In the genomic region with DNA sequence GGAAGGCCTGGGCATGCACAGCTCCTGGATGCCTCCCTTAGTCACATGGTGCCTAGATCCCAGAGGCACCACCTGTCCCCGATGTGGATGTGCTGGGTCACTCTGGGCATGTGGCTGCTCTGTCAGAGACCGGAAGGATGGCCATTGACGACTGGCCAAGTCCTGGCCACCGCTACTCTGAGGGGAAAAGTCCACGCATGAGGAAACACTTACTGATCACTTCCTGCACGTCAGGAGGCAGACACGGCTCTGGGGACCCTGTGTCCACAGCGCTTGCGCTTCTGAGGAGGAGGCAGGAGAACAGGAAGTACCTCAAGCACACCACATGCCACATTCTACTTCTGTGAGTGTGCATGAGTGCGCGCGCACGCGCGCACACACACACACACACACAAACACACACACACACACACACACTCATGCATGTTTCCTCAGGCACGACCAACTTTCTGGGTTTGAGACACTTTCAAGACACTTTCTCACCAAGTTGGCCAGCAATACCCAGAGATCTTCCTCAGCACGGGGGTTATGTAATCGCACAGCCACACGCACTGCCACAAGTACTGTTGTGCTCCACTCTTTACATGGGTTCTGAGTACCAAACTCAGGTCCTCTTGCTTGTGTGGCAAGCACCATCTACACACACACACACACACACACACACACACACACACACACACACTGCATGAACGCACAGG, we compare ENCODE assay signal across 8 mouse cellular contexts.
A peak's percentile ranks its signal among the peaks of the same experiment; 100 is the strongest.
DNase-seq lines count a peak whose midpoint lies in the region; ATAC-seq and TF ChIP-seq lines count a peak whose summit lies in the region.

No protein-coding gene starts in this region.

- no peak overlapping the region for H3K4me2 ChIP-seq in hindbrain, embryonic 11.5 days (replicated peaks; ENCODE audit: low read depth, low read length)
- no peak overlapping the region for H3K4me2 ChIP-seq in embryonic facial prominence, embryonic 11.5 days (ENCODE audit: low read depth, low read length)
- no peak overlapping the region for H3K4me2 ChIP-seq in intestine, postnatal 0 days (replicated peaks; ENCODE audit: low read depth)

- no peak for ATAC-seq in hindbrain, embryonic 11.5 days (ENCODE audit: low FRiP score)
- 0 out of 2 replicates have a peak, but pooled peaks have one; percentile 6 for ATAC-seq in embryonic facial prominence, embryonic 11.5 days (replicated peaks; ENCODE audit: insufficient number of reproducible peaks, low FRiP score, low TSS enrichment, low read depth)
- ATAC-seq in intestine, postnatal 0 days, result peak; percentile 46

- 73% methylated on average over 20 of the region's 20 CpGs for WGBS in hindbrain, embryonic 10.5 days
- WGBS in hindbrain, embryonic 11.5 days, result 79% methylated on average over 20 of the region's 20 CpGs
- WGBS in embryonic facial prominence, embryonic 11.5 days, result 61% methylated on average over 20 of the region's 20 CpGs
- WGBS in intestine, postnatal 0 days, result 56% methylated on average over 20 of the region's 20 CpGs
- WGBS in cerebellum, adult 2 months, result 57% methylated on average over 20 of the region's 20 CpGs

- peak overlapping the region; percentile 53; the same call in 1 of the 2 replicates for H3K27ac ChIP-seq in hindbrain, embryonic 10.5 days
- H3K27ac ChIP-seq in hindbrain, embryonic 11.5 days (ENCODE audit: low read depth, low read length), result no peak overlapping the region
- H3K27ac ChIP-seq in embryonic facial prominence, embryonic 11.5 days (replicated peaks; ENCODE audit: low read depth, low read length), result no peak overlapping the region
- peak overlapping the region; percentile 66 for H3K27ac ChIP-seq in intestine, postnatal 0 days (ENCODE audit: low read depth, low read length)
- H3K27ac ChIP-seq in cerebellum, adult 2 months (ENCODE audit: insufficient read depth, low read length), result no peak overlapping the region

- H3K9ac ChIP-seq in hindbrain, embryonic 11.5 days (ENCODE audit: low read depth, low read length), result no peak overlapping the region
- no peak overlapping the region for H3K9ac ChIP-seq in embryonic facial prominence, embryonic 11.5 days (replicated peaks; ENCODE audit: low read length)
- H3K9ac ChIP-seq in intestine, postnatal 0 days (ENCODE audit: low read depth, low read length), result no peak overlapping the region

- no peaks in the 10 kb centered on the region for H3K9me3 ChIP-seq in hindbrain, embryonic 10.5 days
- H3K9me3 ChIP-seq in hindbrain, embryonic 11.5 days (ENCODE audit: control insufficient read depth, low read length), result no peaks in the 10 kb centered on the region
- H3K9me3 ChIP-seq in embryonic facial prominence, embryonic 11.5 days (replicated peaks; ENCODE audit: control insufficient read depth, low read length), result no peaks in the 10 kb centered on the region
- no peaks in the 10 kb centered on the region for H3K9me3 ChIP-seq in intestine, postnatal 0 days (ENCODE audit: control insufficient read depth)

- no peak for DNase-seq in hindbrain, embryonic 10.5 days (ENCODE audit: low spot score)
- no peak for DNase-seq in hindbrain, embryonic 11.5 days (ENCODE audit: low spot score)
- DNase-seq in embryonic facial prominence, embryonic 11.5 days (ENCODE audit: low spot score), result peak; percentile 47
- DNase-seq in lung, postnatal 10 days, result peak; percentile 70
- peak; percentile 81 for DNase-seq in thymus, postnatal 0 days (ENCODE audit: low spot score)
- no peak for DNase-seq in ovary, adult 18-20 months (ENCODE audit: low spot score)
- no peak for DNase-seq in cerebellum, adult 2 months

- TF ChIP-seq POLR2A in cerebellum, adult 2 months (IDR thresholded peaks at IDR 0.05; ENCODE audit: borderline replicate concordance, insufficient read depth, low read length), result no peak

- H3K36me3 ChIP-seq in hindbrain, embryonic 10.5 days, result no peaks in the 10 kb centered on the region
- no peaks in the 10 kb centered on the region for H3K36me3 ChIP-seq in hindbrain, embryonic 11.5 days (ENCODE audit: control insufficient read depth, insufficient read depth, low read length)
- no peaks in the 10 kb centered on the region for H3K36me3 ChIP-seq in embryonic facial prominence, embryonic 11.5 days (replicated peaks; ENCODE audit: control insufficient read depth, insufficient read depth, low read depth, low read length)
- H3K36me3 ChIP-seq in intestine, postnatal 0 days (ENCODE audit: control insufficient read depth, insufficient read depth), result no peaks in the 10 kb centered on the region; the same call in 1 of the 2 replicates

- H3K4me3 ChIP-seq in hindbrain, embryonic 10.5 days, result no peak overlapping the region
- H3K4me3 ChIP-seq in hindbrain, embryonic 11.5 days (ENCODE audit: low read depth, low read length), result no peak overlapping the region
- no peak overlapping the region for H3K4me3 ChIP-seq in embryonic facial prominence, embryonic 11.5 days (ENCODE audit: low read depth, low read length)
- H3K4me3 ChIP-seq in intestine, postnatal 0 days (ENCODE audit: low read depth, low read length), result no peak overlapping the region
- no peak overlapping the region for H3K4me3 ChIP-seq in cerebellum, adult 2 months (replicated peaks; ENCODE audit: insufficient read depth, low read depth, low read length)

- H3K4me1 ChIP-seq in hindbrain, embryonic 10.5 days (replicated peaks), result peaks cover 46% of the 10 kb centered on the region
- H3K4me1 ChIP-seq in hindbrain, embryonic 11.5 days (replicated peaks; ENCODE audit: control insufficient read depth, insufficient read depth, low read length), result peaks cover 10% of the 10 kb centered on the region; the same call in 1 of the 2 replicates
- peaks cover 2% of the 10 kb centered on the region; the same call in 1 of the 2 replicates for H3K4me1 ChIP-seq in embryonic facial prominence, embryonic 11.5 days (ENCODE audit: control insufficient read depth, insufficient read depth, low read length)
- H3K4me1 ChIP-seq in intestine, postnatal 0 days (replicated peaks; ENCODE audit: control insufficient read depth, insufficient read depth, low read length), result peaks cover 9% of the 10 kb centered on the region; the same call in 1 of the 2 replicates
- H3K4me1 ChIP-seq in cerebellum, adult 2 months (ENCODE audit: control insufficient read depth, insufficient read depth, low read length), result peaks cover 8% of the 10 kb centered on the region

- peaks cover 10% of the 10 kb centered on the region; the same call in 1 of the 2 replicates for H3K27me3 ChIP-seq in hindbrain, embryonic 10.5 days (ENCODE audit: insufficient read depth, poor library complexity, severe bottlenecking)
- no peaks in the 10 kb centered on the region for H3K27me3 ChIP-seq in hindbrain, embryonic 11.5 days (ENCODE audit: control insufficient read depth, insufficient read depth, low read length)
- no peaks in the 10 kb centered on the region for H3K27me3 ChIP-seq in embryonic facial prominence, embryonic 11.5 days (ENCODE audit: control insufficient read depth, insufficient read depth, low read length)
- no peaks in the 10 kb centered on the region for H3K27me3 ChIP-seq in intestine, postnatal 0 days (replicated peaks; ENCODE audit: control insufficient read depth, insufficient read depth, low read length)
- no peaks in the 10 kb centered on the region for H3K27me3 ChIP-seq in cerebellum, adult 2 months (ENCODE audit: control insufficient read depth, insufficient read depth, low read length)

- TF ChIP-seq CTCF in intestine, postnatal 0 days (IDR thresholded peaks at IDR 0.05; ENCODE audit: low read depth), result no peak
- no peak for TF ChIP-seq CTCF in cerebellum, adult 2 months (IDR thresholded peaks at IDR 0.05; ENCODE audit: borderline replicate concordance, insufficient read depth, low read depth, low read length)

Comparison
In these comparisons a context has a peak if more than half of its experiments do, and no peak if none do; other contexts are left out.
1. H3K27ac ChIP-seq: peak in hindbrain, embryonic 10.5 days (single experiment) and intestine, postnatal 0 days (single experiment); none in hindbrain, embryonic 11.5 days (single experiment), embryonic facial prominence, embryonic 11.5 days (single experiment) and cerebellum, adult 2 months (single experiment).
2. DNase-seq: peak in embryonic facial prominence, embryonic 11.5 days (single experiment), lung, postnatal 10 days (single experiment) and thymus, postnatal 0 days (single experiment); none in hindbrain, embryonic 10.5 days (single experiment), hindbrain, embryonic 11.5 days (single experiment), ovary, adult 18-20 months (single experiment) and cerebellum, adult 2 months (0 of 2).